In the genomic region with DNA sequence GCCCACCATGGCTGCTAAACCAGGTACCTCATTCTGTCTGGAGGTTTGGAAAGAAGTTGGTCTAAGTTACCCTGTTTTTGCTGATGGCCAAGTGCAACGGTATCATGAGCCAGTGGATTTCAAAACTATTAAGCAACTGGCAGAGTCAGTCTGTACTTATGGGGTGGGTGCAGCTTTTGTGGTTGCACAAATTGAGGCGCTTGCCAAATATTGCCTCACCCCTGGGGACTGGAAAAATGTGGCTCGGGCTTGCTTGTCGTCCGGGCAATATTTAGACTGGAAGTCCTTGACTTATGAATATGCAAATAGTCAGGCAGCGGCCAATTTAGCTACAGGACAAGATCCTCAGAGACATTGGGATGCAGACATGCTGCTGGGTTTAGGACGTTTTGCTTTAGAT, we compare ENCODE assay signal across 19 mouse cellular contexts.
DNase-seq lines count a peak whose midpoint lies in the region; ATAC-seq lines count a peak whose summit lies in the region.
"Had no signal": no experiment of that assay in that cellular context is flagged by ENCODE, and none has a peak within 500 bp of the region (broad histone marks: within the 10 kb centered on the region; RNA-seq: fewer than 3 reads in every experiment).

No protein-coding gene starts in this region.

- intact Hi-C loops in left cerebral cortex, postnatal 4 days (cut with DNase I), result loop anchor here (10.0 kb wide), 1 partner anchor 99 kb away; no protein-coding TSS in a partner anchor
- intact Hi-C loops in left cerebral cortex, postnatal 25 days (cut with DNase I), result loop anchor here (5.0 kb wide), 1 partner anchor 101 kb away; no protein-coding TSS in a partner anchor

- peak; percentile 35 for DNase-seq in adrenal gland, adult 2 months
- DNase-seq in adrenal gland, postnatal 4 days (ENCODE audit: low spot score in 2 of 2), result no peak
- peak; percentile 5 for DNase-seq in left cerebral cortex, postnatal 4 days
- no peak for DNase-seq in left cerebral cortex, postnatal 25 days (ENCODE audit: low spot score in 2 of 2)
- peak; percentile 51 for DNase-seq in adrenal gland, postnatal 10 days
- no peak for DNase-seq in natural killer cell, adult 2 months (ENCODE audit: low spot score in 2 of 2)
- DNase-seq in lung, postnatal 4 days, result no peak
- DNase-seq: cerebellum, adult 11-12 months; cerebellum, postnatal 14 days; gastrocnemius, postnatal 14 days; heart, postnatal 36 days; kidney, adult 8-10 months; kidney, postnatal 10 days; layer of hippocampus, postnatal 36 days; spleen, adult 18-20 months; thymus, postnatal 36 days had no signal

- ATAC-seq in granulocyte monocyte progenitor cell, adult 5-6 weeks (replicated peaks; ENCODE audit: poor library complexity, severe bottlenecking), result peak; percentile 63
- ATAC-seq: CD4-positive, CD25-positive, alpha-beta regulatory T cell, adult 4 months; forebrain, embryonic 13.5 days had no signal

Comparison
In these comparisons a context has a peak if more than half of its experiments do, and no peak if none do; other contexts are left out.
1. DNase-seq: peak in adrenal gland, adult 2 months (single experiment), left cerebral cortex, postnatal 4 days (single experiment) and adrenal gland, postnatal 10 days (single experiment); none in adrenal gland, postnatal 4 days (0 of 2), left cerebral cortex, postnatal 25 days (0 of 2), natural killer cell, adult 2 months (0 of 2) and lung, postnatal 4 days (0 of 2).